Mouse (Mus musculus): ENCODE data around the gene Azi2. TPM values are rescaled to one million over a fixed set of nuclear protein-coding genes. Genes with fewer than 3 reads are reported as not detected.
A peak's percentile ranks its signal among the peaks of the same experiment; 100 is the strongest.

Azi2 gene
- 68.6 and 71.4 TPM in 2 replicates for polyA plus RNA-seq (2015; fragmentation: Nextera tagmentation; extraction: Ambion mirVana)

DNA sequence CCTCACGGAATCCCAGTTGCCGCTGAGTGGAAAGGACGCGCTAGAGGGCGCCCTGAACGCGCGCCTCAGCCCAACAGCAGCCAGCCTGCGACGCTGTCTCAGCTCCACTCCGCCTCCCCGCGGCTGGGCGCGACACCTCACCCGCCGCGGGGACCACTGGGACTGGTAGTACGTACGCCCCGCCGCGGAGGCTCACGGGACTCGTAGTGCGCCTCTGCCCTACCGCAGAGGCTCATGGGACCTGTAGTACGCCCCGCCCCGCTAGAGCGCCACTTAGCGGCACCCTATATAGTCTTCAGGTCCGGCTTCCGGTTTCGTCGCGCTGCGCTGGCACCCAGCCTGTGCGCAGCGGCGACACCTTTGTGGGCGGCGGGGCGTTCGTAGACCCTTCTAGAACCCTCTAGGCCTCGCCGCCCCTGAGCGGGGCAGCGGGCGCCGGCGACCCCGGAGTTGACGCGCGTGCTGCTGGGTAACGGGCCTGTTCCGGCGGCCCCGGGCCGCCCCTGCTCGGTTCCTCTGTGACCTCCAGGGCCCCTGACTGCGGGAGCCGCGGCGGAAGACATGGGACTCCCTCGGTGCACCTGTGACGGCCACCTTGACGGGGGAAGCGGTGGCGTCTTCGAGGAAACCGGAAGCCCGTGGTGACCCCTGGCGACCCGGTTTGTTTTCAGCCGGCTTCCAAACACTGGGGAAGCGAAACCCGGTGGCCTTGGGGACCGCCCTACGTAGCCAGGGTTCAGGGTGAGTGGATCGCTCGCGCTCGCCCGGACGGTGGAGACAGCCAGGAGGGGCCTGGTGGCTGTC lies at the start of gene Azi2:
Gene Azi2, plus strand, starts transcription at position 282 of the 804 bp plus-strand sequence.
- under 1% methylated on average over 86 of the region's 87 CpGs for WGBS
- H3K4me1 ChIP-seq, result peaks cover 16% of the 10 kb centered on the region; the same call in 1 of the 2 replicates
- peak within 1 kb of the TSS; percentile 87 for H3K27ac ChIP-seq
- H3K4me2 ChIP-seq, result peak within 1 kb of the TSS; percentile 75
- H3K4me3 ChIP-seq, result peak within 1 kb of the TSS; percentile 60
- H3K27me3 ChIP-seq, result no peaks in the 10 kb centered on the region
- peak within 1 kb of the TSS; percentile 59 for H3K9ac ChIP-seq
- ATAC-seq (ENCODE audit: insufficient number of reproducible peaks, low FRiP score, low TSS enrichment, low read depth), result peak; percentile 98
- H3K9me3 ChIP-seq, result no peaks in the 10 kb centered on the region
- no peaks in the 10 kb centered on the region for H3K36me3 ChIP-seq

DNA sequence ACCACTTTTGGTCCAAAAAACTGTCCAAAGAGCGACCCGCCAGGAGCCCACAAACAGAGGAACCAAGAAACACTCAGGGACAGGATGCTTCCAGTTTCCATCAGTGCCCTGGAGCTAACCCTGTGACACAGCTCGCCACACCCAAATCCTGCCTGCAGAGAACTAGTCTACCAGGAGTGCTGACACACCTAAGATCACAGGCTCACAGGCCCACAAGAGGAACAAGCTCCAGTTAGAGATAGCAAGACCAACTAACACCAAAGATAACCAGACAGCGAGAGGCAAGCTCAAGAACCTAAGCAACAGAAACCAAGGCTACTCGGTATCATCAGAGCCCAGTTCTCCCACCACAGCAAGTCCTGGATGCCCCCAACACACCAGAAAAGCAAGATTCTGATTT lies 43.7 kb upstream of the Azi2 start:
- H3K4me3 ChIP-seq, result no peak overlapping the region
- no peaks in the 10 kb centered on the region for H3K27me3 ChIP-seq
- H3K4me1 ChIP-seq, result no peaks in the 10 kb centered on the region
- ATAC-seq (ENCODE audit: insufficient number of reproducible peaks, low FRiP score, low TSS enrichment, low read depth), result no peak
- no peak overlapping the region for H3K9ac ChIP-seq
- WGBS, result 87% methylated on average over 5 of the region's 5 CpGs
- H3K4me2 ChIP-seq, result no peak overlapping the region
- no peak overlapping the region for H3K27ac ChIP-seq
- no peaks in the 10 kb centered on the region for H3K9me3 ChIP-seq
- no peaks in the 10 kb centered on the region for H3K36me3 ChIP-seq

DNA sequence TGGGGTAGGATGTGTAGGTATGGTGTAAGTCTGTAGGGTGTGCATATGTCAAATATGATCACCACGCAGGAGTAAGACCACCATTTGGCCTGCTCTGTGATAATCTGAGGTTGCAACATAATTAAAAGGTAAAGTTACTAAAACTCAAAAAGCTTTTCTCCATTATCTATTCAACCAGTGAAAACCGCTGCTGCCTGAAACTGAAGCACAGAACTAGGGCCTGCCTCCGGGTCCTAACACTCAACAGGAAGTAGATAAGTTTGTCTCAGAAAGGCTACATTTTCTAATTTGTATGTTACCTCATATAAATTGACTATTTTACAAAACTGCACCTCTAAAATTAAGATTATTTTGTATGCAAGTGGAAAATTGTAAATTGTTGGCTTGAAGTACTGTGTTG lies 38.8 kb upstream of the Azi2 start:
- H3K9ac ChIP-seq, result no peak overlapping the region
- no peak for ATAC-seq (ENCODE audit: insufficient number of reproducible peaks, low FRiP score, low TSS enrichment, low read depth)

DNA sequence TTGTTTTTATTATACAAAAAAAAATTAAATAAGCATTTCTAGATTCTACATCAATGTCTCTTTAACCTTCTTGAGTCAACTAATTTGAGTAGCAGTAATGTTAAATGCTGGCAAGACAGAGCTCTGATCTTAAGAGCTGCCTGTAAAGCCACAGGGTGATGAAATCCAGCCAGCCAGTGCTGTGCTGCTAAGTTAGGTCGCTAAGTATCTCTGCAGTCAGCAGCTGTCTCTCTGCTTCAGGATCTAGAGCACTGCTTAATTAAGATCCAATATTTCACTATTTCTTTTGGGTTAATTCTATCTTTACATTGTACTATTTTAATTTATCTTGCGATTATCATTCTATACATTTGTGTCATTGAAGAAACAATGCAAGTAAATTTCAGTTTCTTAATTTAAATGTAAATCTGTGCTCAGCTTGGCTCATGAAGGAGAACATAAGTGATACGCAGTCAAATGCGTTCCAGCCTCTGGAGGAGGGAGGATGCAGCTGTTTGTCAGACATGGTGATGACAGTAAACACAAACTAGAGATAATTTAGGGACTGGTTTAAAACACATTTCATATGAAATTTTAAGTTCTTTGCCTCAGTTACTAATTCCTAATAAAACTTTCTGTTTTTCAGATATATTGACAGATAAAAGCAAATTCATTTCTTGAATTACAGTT lies 36.9 kb upstream of the Azi2 start:
- Histone ChIP-seq H3K9me3 (no peaks in the 10 kb centered on the region), H3K36me3 (no peaks in the 10 kb centered on the region), H3K27me3 (no peaks in the 10 kb centered on the region), H3K9ac (no peak overlapping the region), H3K4me1 (no peaks in the 10 kb centered on the region), H3K4me3 (no peak overlapping the region), H3K4me2 (no peak overlapping the region), H3K27ac (no peak overlapping the region)
- WGBS, result 71% methylated on average over 4 of the region's 4 CpGs
- ATAC-seq (ENCODE audit: insufficient number of reproducible peaks, low FRiP score, low TSS enrichment, low read depth), result no peak

More for the DNA sequence above, 38.8 kb upstream of the Azi2 start:
- Histone ChIP-seq H3K4me1 (no peaks in the 10 kb centered on the region), H3K36me3 (no peaks in the 10 kb centered on the region), H3K9me3 (no peaks in the 10 kb centered on the region), H3K27me3 (no peaks in the 10 kb centered on the region), H3K27ac (no peak overlapping the region), H3K4me3 (no peak overlapping the region), H3K4me2 (no peak overlapping the region)
- 87% methylated on average over 3 of the region's 3 CpGs for WGBS

DNA sequence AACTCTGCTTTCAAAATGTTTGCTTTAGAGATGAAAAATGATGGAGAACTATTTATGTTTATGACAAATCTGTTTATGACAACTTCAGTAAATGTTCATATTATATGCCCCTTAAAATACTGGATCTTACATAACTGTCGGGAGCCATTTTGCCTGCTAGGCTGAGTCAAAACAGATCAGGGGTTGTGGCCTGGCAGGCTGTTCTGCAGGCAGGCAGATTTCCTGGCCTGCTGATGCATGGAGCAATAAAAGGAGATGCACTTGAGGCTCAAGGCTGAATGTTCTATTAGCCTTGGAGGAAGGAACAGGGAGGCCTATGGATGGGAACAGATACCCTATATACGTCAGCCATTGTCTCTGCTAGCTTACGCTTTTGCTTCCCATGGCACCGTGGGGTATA lies 36.4 kb upstream of the Azi2 start:
- H3K4me2 ChIP-seq, result no peak overlapping the region
- no peak for ATAC-seq (ENCODE audit: insufficient number of reproducible peaks, low FRiP score, low TSS enrichment, low read depth)
- H3K36me3 ChIP-seq, result no peaks in the 10 kb centered on the region
- H3K4me1 ChIP-seq, result no peaks in the 10 kb centered on the region
- no peak overlapping the region for H3K9ac ChIP-seq
- H3K4me3 ChIP-seq, result no peak overlapping the region
- 77% methylated on average over 4 of the region's 4 CpGs for WGBS
- H3K27ac ChIP-seq, result no peak overlapping the region
- no peaks in the 10 kb centered on the region for H3K9me3 ChIP-seq
- no peaks in the 10 kb centered on the region for H3K27me3 ChIP-seq

DNA sequence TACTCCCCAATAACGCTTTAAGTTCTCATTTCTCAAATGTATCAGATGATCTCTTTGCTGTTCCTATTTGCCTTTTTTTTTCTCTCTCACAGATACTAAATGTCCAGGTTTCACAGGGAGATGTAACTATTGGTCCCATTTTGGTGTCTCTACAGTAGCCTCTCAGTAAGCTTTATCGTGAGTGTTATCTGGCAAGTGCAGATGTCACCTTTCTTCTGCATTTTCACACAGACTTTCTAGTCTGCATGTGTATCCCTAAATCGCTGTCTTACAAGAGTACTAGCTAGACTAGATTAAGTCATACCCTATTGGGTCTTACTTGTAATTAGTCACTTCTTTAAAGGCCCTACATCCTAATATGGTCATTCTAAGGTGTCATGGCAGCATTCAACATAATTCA lies 27.4 kb upstream of the Azi2 start:
- H3K4me3 ChIP-seq, result no peak overlapping the region
- H3K27me3 ChIP-seq, result no peaks in the 10 kb centered on the region
- 89% methylated on average over 3 of the region's 3 CpGs for WGBS
- no peak for ATAC-seq (ENCODE audit: insufficient number of reproducible peaks, low FRiP score, low TSS enrichment, low read depth)
- no peak overlapping the region for H3K9ac ChIP-seq
- no peak overlapping the region for H3K27ac ChIP-seq
- no peak overlapping the region for H3K4me2 ChIP-seq
- no peaks in the 10 kb centered on the region for H3K9me3 ChIP-seq
- no peaks in the 10 kb centered on the region for H3K4me1 ChIP-seq
- H3K36me3 ChIP-seq, result no peaks in the 10 kb centered on the region

DNA sequence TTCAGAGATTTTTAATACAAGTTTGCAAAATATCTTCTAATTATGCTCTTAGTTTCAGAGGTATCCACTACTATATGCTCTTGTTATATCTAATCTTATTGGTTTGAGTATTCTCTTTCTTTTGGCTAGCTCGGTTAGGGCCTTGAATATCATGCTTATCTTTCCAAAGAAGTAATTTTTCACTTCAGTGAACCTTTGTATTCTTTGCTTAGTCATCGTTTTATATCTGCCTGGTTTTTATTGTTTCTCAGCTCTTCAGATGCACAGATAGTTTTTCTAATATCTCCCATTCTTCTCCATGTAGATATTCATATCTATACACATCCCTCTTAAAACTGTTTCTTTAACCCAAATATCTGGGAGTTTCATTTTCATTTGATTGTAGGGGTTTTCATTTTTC lies 15.3 kb upstream of the Azi2 start:
- ATAC-seq (ENCODE audit: insufficient number of reproducible peaks, low FRiP score, low TSS enrichment, low read depth), result no peak
- Histone ChIP-seq H3K36me3 (no peaks in the 10 kb centered on the region), H3K4me1 (no peaks in the 10 kb centered on the region), H3K4me2 (no peak overlapping the region), H3K9me3 (no peaks in the 10 kb centered on the region), H3K9ac (no peak overlapping the region), H3K27ac (no peak overlapping the region), H3K4me3 (no peak overlapping the region), H3K27me3 (no peaks in the 10 kb centered on the region)
- WGBS, result 84% methylated on average over 2 of the region's 2 CpGs

DNA sequence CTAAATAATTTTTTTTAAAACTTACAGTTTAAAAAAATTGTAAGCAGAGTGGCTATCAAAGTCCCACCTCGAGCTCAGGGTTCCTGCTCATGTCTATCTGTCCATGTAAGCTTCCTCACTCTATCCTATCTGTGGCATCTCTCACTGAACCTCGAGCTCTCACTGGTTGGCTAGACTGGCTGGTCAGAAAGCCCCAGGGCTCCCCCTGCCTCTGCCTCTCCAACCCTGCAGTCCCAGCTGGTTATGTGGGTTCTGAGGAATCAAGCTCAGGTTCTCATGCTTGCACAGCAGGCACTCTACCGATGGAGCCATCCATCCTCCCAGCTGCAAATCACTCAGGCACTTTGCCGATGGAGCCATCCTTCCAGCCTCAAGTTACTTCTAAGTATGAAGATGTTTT lies 10.8 kb upstream of the Azi2 start:
- no peaks in the 10 kb centered on the region for H3K36me3 ChIP-seq
- no peak overlapping the region for H3K9ac ChIP-seq
- H3K27me3 ChIP-seq, result no peaks in the 10 kb centered on the region
- H3K4me2 ChIP-seq, result no peak overlapping the region
- H3K4me1 ChIP-seq, result no peaks in the 10 kb centered on the region
- WGBS, result 37% methylated on average over 4 of the region's 4 CpGs
- H3K4me3 ChIP-seq, result no peak overlapping the region
- no peak overlapping the region for H3K27ac ChIP-seq
- H3K9me3 ChIP-seq, result no peaks in the 10 kb centered on the region
- ATAC-seq (ENCODE audit: insufficient number of reproducible peaks, low FRiP score, low TSS enrichment, low read depth), result no peak

DNA sequence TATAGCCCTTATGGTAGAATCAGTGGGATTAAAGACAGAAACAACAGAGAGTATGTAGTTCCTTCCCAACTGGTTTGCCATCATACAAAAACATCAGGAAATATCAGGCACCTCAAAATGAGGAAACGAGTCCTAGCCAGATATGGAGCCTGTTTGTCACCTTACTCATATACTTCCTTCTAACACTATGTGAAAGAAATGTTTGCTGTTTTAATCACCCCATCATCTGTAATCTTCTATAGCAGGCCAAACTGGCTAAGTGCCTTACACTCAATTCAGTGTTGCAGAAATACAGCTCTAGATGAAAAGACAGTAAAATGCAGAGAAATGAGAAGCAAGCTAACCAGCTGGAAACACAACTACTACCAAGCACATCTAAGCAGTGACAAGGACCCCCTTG lies 10.0 kb upstream of the Azi2 start:
- H3K4me3 ChIP-seq, result no peak overlapping the region
- WGBS, result 70% methylated on average over 1 of the region's 1 CpGs
- H3K36me3 ChIP-seq, result no peaks in the 10 kb centered on the region
- no peaks in the 10 kb centered on the region for H3K27me3 ChIP-seq
- no peak overlapping the region for H3K9ac ChIP-seq
- ATAC-seq (ENCODE audit: insufficient number of reproducible peaks, low FRiP score, low TSS enrichment, low read depth), result no peak
- no peak overlapping the region for H3K27ac ChIP-seq
- no peak overlapping the region for H3K4me2 ChIP-seq
- no peaks in the 10 kb centered on the region for H3K4me1 ChIP-seq
- H3K9me3 ChIP-seq, result no peaks in the 10 kb centered on the region

DNA sequence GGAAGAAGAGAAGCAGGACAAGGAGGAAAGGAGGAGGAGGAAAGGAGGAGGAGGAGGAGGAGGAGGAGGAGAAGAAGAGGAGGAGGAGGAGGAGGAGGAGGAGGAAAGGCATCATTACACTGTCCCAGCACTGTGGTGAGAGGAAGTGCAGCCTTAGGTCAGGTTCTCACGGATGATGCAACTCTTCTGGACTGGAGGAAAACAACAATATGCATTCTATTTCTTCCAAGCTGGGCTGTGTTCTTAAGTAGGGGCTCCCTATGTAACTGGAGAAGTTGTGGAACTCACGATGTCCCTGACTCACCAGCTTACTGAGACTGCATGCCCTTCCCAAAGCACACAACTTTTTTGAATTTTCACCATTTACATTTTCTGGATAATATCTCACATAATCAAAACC lies 8.6 kb upstream of the Azi2 start:
- Histone ChIP-seq H3K27me3 (no peaks in the 10 kb centered on the region), H3K4me3 (no peak overlapping the region), H3K4me1 (no peaks in the 10 kb centered on the region), H3K4me2 (no peak overlapping the region), H3K9ac (no peak overlapping the region), H3K27ac (no peak overlapping the region), H3K9me3 (no peaks in the 10 kb centered on the region), H3K36me3 (no peaks in the 10 kb centered on the region)
- no peak for ATAC-seq (ENCODE audit: insufficient number of reproducible peaks, low FRiP score, low TSS enrichment, low read depth)
- 43% methylated on average over 2 of the region's 2 CpGs for WGBS

DNA sequence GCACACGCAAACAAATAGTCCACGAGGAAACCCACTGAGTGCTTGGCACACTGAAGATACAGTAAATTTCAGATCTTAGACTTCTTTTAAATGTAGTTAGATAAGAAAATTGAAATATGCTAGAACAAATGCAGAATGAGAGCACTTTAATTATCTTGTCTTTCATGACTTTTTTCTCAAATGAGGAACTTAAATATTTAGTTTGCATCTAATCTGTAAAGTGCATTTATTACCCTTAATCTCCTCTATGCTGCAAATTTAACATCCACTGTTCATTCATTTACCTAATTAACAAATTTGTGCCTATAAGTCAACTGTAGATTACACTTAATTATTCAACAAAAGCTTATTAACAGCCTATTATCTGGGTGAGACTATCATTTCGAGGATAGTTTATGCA lies 5.3 kb upstream of the Azi2 start:
- H3K4me2 ChIP-seq, result no peak overlapping the region
- H3K27ac ChIP-seq, result no peak overlapping the region
- WGBS, result 86% methylated on average over 3 of the region's 3 CpGs
- no peak overlapping the region for H3K9ac ChIP-seq
- 0 out of 2 replicates have a peak, but pooled peaks cover 1% of the 10 kb centered on the region for H3K4me1 ChIP-seq
- no peaks in the 10 kb centered on the region for H3K27me3 ChIP-seq
- H3K36me3 ChIP-seq, result no peaks in the 10 kb centered on the region
- ATAC-seq (ENCODE audit: insufficient number of reproducible peaks, low FRiP score, low TSS enrichment, low read depth), result no peak
- H3K4me3 ChIP-seq, result no peak overlapping the region
- H3K9me3 ChIP-seq, result no peaks in the 10 kb centered on the region

DNA sequence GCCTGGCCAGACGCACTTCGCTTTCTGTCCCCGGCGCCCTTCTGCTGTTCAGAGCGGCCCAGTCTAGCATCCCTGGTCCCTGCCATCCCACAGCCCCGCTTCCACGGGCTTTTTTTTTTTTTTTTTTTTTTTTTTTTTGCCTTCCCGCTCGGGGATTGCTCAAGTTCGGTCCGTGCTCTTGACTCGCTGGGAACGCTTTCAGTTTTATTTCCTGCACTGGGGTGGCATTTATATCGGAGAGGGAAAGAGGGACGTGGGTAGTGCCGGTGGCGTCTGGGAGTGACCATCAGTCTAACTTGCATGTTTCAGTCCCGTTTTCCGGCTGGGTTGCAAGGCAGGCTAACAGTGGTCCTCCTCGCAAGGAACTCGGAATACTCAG lies 712 bp downstream of the Azi2 start:
- under 1% methylated on average over 21 of the region's 21 CpGs for WGBS
- H3K27me3 ChIP-seq, result no peaks in the 10 kb centered on the region
- peak overlapping the region; percentile 87 for H3K27ac ChIP-seq
- no peaks in the 10 kb centered on the region for H3K36me3 ChIP-seq
- H3K4me3 ChIP-seq, result peak overlapping the region; percentile 60
- no peak for ATAC-seq (ENCODE audit: insufficient number of reproducible peaks, low FRiP score, low TSS enrichment, low read depth)
- peak overlapping the region; percentile 75 for H3K4me2 ChIP-seq
- no peaks in the 10 kb centered on the region for H3K9me3 ChIP-seq
- H3K4me1 ChIP-seq, result peaks cover 16% of the 10 kb centered on the region; the same call in 1 of the 2 replicates
- H3K9ac ChIP-seq, result peak overlapping the region; percentile 59
